Mouse (Mus musculus) heart, embryonic 16.5 days (tissue): ENCODE data around the gene Coro2a. TPM values are rescaled to one million over a fixed set of nuclear protein-coding genes. Genes with fewer than 3 reads are reported as not detected.
"Not testable (repeated sequence)": the region's sequence is repeated elsewhere in the genome, so short reads cannot be mapped to it uniquely, and the experiment has no call there.

Experiments
- ATAC-seq: fragments of 200-750 bp; cut with Nextera tagmentation; replicated peaks from 2 replicates; pipeline ENCODE4 v1.8.0; 2017; ENCODE audit warnings: moderate number of reproducible peaks; ENCODE audit not compliant: insufficient read depth, low FRiP score; ENCODE audit errors: extremely low read depth
- H3K27ac ChIP-seq: fragments of 300-500 bp; sonication (generic); 2 replicates; pipeline ENCODE4 v1.5.1; 2014; ENCODE audit warnings: mild to moderate bottlenecking, low read length, control low read depth, moderate library complexity
- H3K27me3 ChIP-seq: fragments of 300-500 bp; sonication (generic); 2 replicates; pipeline ENCODE4 v1.6.1; 2014; ENCODE audit warnings: low read length, mixed read lengths; ENCODE audit not compliant: control insufficient read depth, insufficient read depth
- H3K36me3 ChIP-seq: fragments of 300-500 bp; sonication (generic); 2 replicates; pipeline ENCODE4 v1.6.1; 2014; ENCODE audit not compliant: control insufficient read depth, insufficient read depth
- H3K4me1 ChIP-seq: fragments of 300-500 bp; sonication (generic); 2 replicates; pipeline ENCODE4 v1.6.1; 2014; ENCODE audit warnings: low read length, mixed read lengths; ENCODE audit not compliant: control insufficient read depth, insufficient read depth
- H3K4me2 ChIP-seq: fragments of 300-500 bp; sonication (generic); 2 replicates; pipeline ENCODE4 v1.6.1; 2014; ENCODE audit warnings: low read depth, mild to moderate bottlenecking, control low read depth, low read length
- H3K4me3 ChIP-seq: fragments of 300-500 bp; sonication (generic); 2 replicates; pipeline ENCODE4 v1.5.1; 2014; ENCODE audit warnings: mild to moderate bottlenecking, control low read depth, low read length
- H3K9ac ChIP-seq: fragments of 300-500 bp; sonication (generic); 2 replicates; pipeline ENCODE4 v1.6.1; 2014; ENCODE audit warnings: low read length, control low read depth
- H3K9me3 ChIP-seq: fragments of 300-500 bp; sonication (generic); replicated peaks from 2 replicates; pipeline ENCODE4 v1.6.1; 2016; ENCODE audit warnings: low read length; ENCODE audit not compliant: control insufficient read depth
- WGBS: fragments of 180-500 bp; shearing (Covaris S2); extraction: QIAGEN DNeasy Blood & Tissue Kit; methylation state at CpG from one replicate; pipeline ENCODE4 v1.1.7; 2014; 5-methylcytosine and 5-hydroxymethylcytosine counted together
- polyA plus RNA-seq: library from polyadenylated mRNA; unstranded; fragments of >200 nt; fragmentation: Nextera tagmentation; extraction: Ambion mirVana; gene quantifications from 2 replicates; pipeline ENCODE4 v1.2.1, GENCODE M21; 2015

The Coro2a gene
- polyA plus RNA-seq, 1 experiment from 2014 or later: 7.1 TPM

GRCm38 (mm10) chr4:46635702-46636430 lies 33.9 kb upstream of the Coro2a start:
- Histone ChIP-seq H3K27ac (no peak overlapping the region), H3K36me3 (no peaks in the 10 kb centered on the region), H3K4me3 (no peak overlapping the region), H3K9ac (no peak overlapping the region), H3K27me3 (no peaks in the 10 kb centered on the region), H3K4me1 (no peaks in the 10 kb centered on the region), H3K4me2 (no peak overlapping the region), H3K9me3 (no peaks in the 10 kb centered on the region)
- WGBS: 75% methylated on average over 16 of the region's 16 CpGs
- no peak for ATAC-seq

DNA sequence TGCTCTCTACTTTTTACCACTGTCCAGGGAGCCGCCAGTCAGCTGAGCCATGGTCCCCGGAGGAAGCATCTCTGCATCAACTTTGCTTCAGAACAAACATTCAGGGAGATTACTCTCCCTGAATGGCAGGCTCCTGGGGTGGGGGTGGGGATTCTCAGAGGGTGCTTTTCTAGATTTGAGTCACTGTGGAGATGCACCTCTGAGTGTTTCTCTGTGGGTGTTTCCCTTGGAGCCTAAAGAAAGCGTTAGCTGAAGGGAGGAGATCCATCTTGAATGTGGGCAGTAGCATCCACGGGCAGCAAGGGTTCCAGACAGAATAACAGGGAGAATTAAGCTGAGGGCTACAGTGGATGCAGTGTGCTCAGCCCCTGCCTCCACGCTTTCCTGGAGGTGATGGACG lies 32.9 kb upstream of the Coro2a start:
- no peak overlapping the region for H3K4me2 ChIP-seq
- no peak overlapping the region for H3K27ac ChIP-seq
- ATAC-seq: no peak
- H3K36me3 ChIP-seq: no peaks in the 10 kb centered on the region
- H3K4me1 ChIP-seq: no peaks in the 10 kb centered on the region
- H3K4me3 ChIP-seq: no peak overlapping the region
- H3K9me3 ChIP-seq: no peaks in the 10 kb centered on the region
- H3K9ac ChIP-seq: no peak overlapping the region
- no peaks in the 10 kb centered on the region for H3K27me3 ChIP-seq
- WGBS: 56% methylated on average over 6 of the region's 6 CpGs

GRCm38 (mm10) chr4:46633565-46633964 lies 31.6 kb upstream of the Coro2a start:
- not testable (repeated sequence) for H3K9me3 ChIP-seq, ATAC-seq, H3K9ac ChIP-seq, H3K4me3 ChIP-seq, H3K27me3 ChIP-seq, H3K4me1 ChIP-seq, H3K27ac ChIP-seq, H3K36me3 ChIP-seq, H3K4me2 ChIP-seq
- 58% methylated on average over 6 of the region's 6 CpGs for WGBS

GRCm38 (mm10) chr4:46632465-46632864 lies 30.5 kb upstream of the Coro2a start:
- WGBS: 52% methylated on average over 2 of the region's 2 CpGs
- ATAC-seq: no peak
- Histone ChIP-seq H3K9me3 (no peaks in the 10 kb centered on the region), H3K4me1 (peaks cover 10% of the 10 kb centered on the region), H3K4me2 (no peak overlapping the region), H3K4me3 (no peak overlapping the region), H3K36me3 (no peaks in the 10 kb centered on the region), H3K9ac (no peak overlapping the region), H3K27ac (no peak overlapping the region), H3K27me3 (no peaks in the 10 kb centered on the region)

GRCm38 (mm10) chr4:46630390-46630789 lies 28.4 kb upstream of the Coro2a start:
- Histone ChIP-seq H3K36me3 (no peaks in the 10 kb centered on the region), H3K4me1 (peaks cover 10% of the 10 kb centered on the region), H3K4me2 (no peak overlapping the region), H3K9ac (no peak overlapping the region), H3K4me3 (no peak overlapping the region), H3K27me3 (no peaks in the 10 kb centered on the region), H3K27ac (no peak overlapping the region), H3K9me3 (no peaks in the 10 kb centered on the region)
- no peak for ATAC-seq
- WGBS: 51% methylated on average over 9 of the region's 9 CpGs

- Histone ChIP-seq H3K36me3 (no peaks in the 10 kb centered on the region), H3K9ac (0 out of 2 replicates have a peak overlapping the region, but pooled peaks have one; percentile 17), H3K4me1 (peaks cover 10% of the 10 kb centered on the region), H3K9me3 (no peaks in the 10 kb centered on the region), H3K4me2 (peak overlapping the region; percentile 36; the same call in 1 of the 2 replicates), H3K27me3 (no peaks in the 10 kb centered on the region), H3K4me3 (no peak overlapping the region), H3K27ac (no peak overlapping the region)
- ATAC-seq: no peak
- 28% methylated on average over 9 of the region's 9 CpGs for WGBS
Measured at GRCm38 (mm10) chr4:46628873-46629272, 26.9 kb upstream of the Coro2a start.

- Histone ChIP-seq H3K27me3 (no peaks in the 10 kb centered on the region), H3K9me3 (no peaks in the 10 kb centered on the region), H3K4me3 (no peak overlapping the region), H3K4me2 (peak overlapping the region; percentile 3; the same call in 1 of the 2 replicates), H3K9ac (no peak overlapping the region), H3K27ac (peak overlapping the region; percentile 48; the same call in 1 of the 2 replicates), H3K36me3 (no peaks in the 10 kb centered on the region), H3K4me1 (peaks cover 10% of the 10 kb centered on the region)
- ATAC-seq: peak; percentile 57
- 74% methylated on average over 11 of the region's 11 CpGs for WGBS
Measured at GRCm38 (mm10) chr4:46628081-46628480, 26.1 kb upstream of the Coro2a start.

- no peak overlapping the region for H3K4me2 ChIP-seq
- H3K4me3 ChIP-seq: no peak overlapping the region
- no peaks in the 10 kb centered on the region for H3K36me3 ChIP-seq
- 76% methylated on average over 10 of the region's 10 CpGs for WGBS
- ATAC-seq: no peak
- no peaks in the 10 kb centered on the region for H3K9me3 ChIP-seq
- no peak overlapping the region for H3K9ac ChIP-seq
- peaks cover 13% of the 10 kb centered on the region for H3K4me1 ChIP-seq
- no peaks in the 10 kb centered on the region for H3K27me3 ChIP-seq
- H3K27ac ChIP-seq: no peak overlapping the region
Measured at GRCm38 (mm10) chr4:46625101-46625500, 23.1 kb upstream of the Coro2a start.

GRCm38 (mm10) chr4:46623007-46623406 lies 21.0 kb upstream of the Coro2a start:
- WGBS: 78% methylated on average over 5 of the region's 5 CpGs
- H3K36me3 ChIP-seq: no peaks in the 10 kb centered on the region
- 0 out of 2 replicates have a peak, but pooled peaks cover 4% of the 10 kb centered on the region for H3K27me3 ChIP-seq
- no peaks in the 10 kb centered on the region for H3K9me3 ChIP-seq
- H3K27ac ChIP-seq: no peak overlapping the region
- H3K4me1 ChIP-seq: peaks cover 3% of the 10 kb centered on the region; the same call in 1 of the 2 replicates
- no peak overlapping the region for H3K9ac ChIP-seq
- no peak overlapping the region for H3K4me2 ChIP-seq
- no peak for ATAC-seq
- no peak overlapping the region for H3K4me3 ChIP-seq
